Mouse (Mus musculus) limb, embryonic 15.5 days (tissue): ENCODE results near the gene Zfp423. TPM values are rescaled to one million over a fixed set of nuclear protein-coding genes. Genes with fewer than 3 reads are reported as not detected.

Experiments used
- ATAC-seq: fragments of 200-750 bp; cut with Nextera tagmentation; 2 replicates; pipeline ENCODE4 v1.8.0; 2017; ENCODE audit warnings: low read depth, moderate TSS enrichment; ENCODE audit not compliant: insufficient number of reproducible peaks, low FRiP score, low TSS enrichment
- H3K27ac ChIP-seq: fragments of 300-500 bp; sonication (generic); 2 replicates; pipeline ENCODE4 v1.5.1; 2015; ENCODE audit warnings: moderate library complexity, mild to moderate bottlenecking, inconsistent platforms
- H3K27me3 ChIP-seq: fragments of 300-500 bp; sonication (generic); 2 replicates; pipeline ENCODE4 v1.6.1; 2015; ENCODE audit warnings: inconsistent platforms
- H3K36me3 ChIP-seq: fragments of 300-500 bp; sonication (generic); 2 replicates; pipeline ENCODE4 v1.6.1; 2015; ENCODE audit warnings: inconsistent platforms
- H3K4me1 ChIP-seq: fragments of 300-500 bp; sonication (generic); 2 replicates; pipeline ENCODE4 v1.6.1; 2015; ENCODE audit warnings: inconsistent platforms
- H3K4me2 ChIP-seq: fragments of 300-500 bp; sonication (generic); 2 replicates; pipeline ENCODE4 v1.6.1; 2015; ENCODE audit warnings: mild to moderate bottlenecking, inconsistent platforms
- H3K4me3 ChIP-seq: fragments of 300-500 bp; sonication (generic); 2 replicates; pipeline ENCODE4 v1.5.1; 2015; ENCODE audit warnings: mild to moderate bottlenecking, inconsistent platforms
- H3K9ac ChIP-seq: fragments of 300-500 bp; sonication (generic); 2 replicates; pipeline ENCODE4 v1.6.1; 2015; ENCODE audit warnings: inconsistent platforms
- H3K9me3 ChIP-seq: fragments of 300-500 bp; sonication (generic); 2 replicates; pipeline ENCODE4 v1.6.1; 2016; ENCODE audit warnings: inconsistent platforms
- WGBS: fragments of 180-500 bp; shearing (Covaris S2); methylation state at CpG from one replicate; pipeline ENCODE4 v1.1.7; 2015; 5-methylcytosine and 5-hydroxymethylcytosine counted together
- polyA plus RNA-seq: library from polyadenylated mRNA; unstranded; fragments of >200 nt; fragmentation: Nextera tagmentation; extraction: Ambion mirVana; gene quantifications from 2 replicates; pipeline ENCODE4 v1.2.1, GENCODE M21; 2015

Zfp423 gene
- polyA plus RNA-seq, 1 experiment from 2014 or later = 14.5 TPM

GRCm38 (mm10) chr8:87702051-87702521 is 257.3 kb downstream of the Zfp423 start:
- Histone ChIP-seq H3K4me3 (no peak overlapping the region), H3K36me3 (no peaks in the 10 kb centered on the region), H3K27me3 (no peaks in the 10 kb centered on the region), H3K9me3 (no peaks in the 10 kb centered on the region), H3K4me2 (no peak overlapping the region), H3K27ac (no peak overlapping the region), H3K9ac (no peak overlapping the region), H3K4me1 (peaks cover 15% of the 10 kb centered on the region)
- WGBS = 64% methylated on average over 8 of the region's 8 CpGs
- ATAC-seq = no peak

- no peak for ATAC-seq
- Histone ChIP-seq H3K9ac (no peak overlapping the region), H3K36me3 (no peaks in the 10 kb centered on the region), H3K4me2 (no peak overlapping the region), H3K4me1 (peaks cover 15% of the 10 kb centered on the region), H3K27ac (no peak overlapping the region), H3K9me3 (no peaks in the 10 kb centered on the region), H3K27me3 (no peaks in the 10 kb centered on the region), H3K4me3 (no peak overlapping the region)
- 68% methylated on average over 4 of the region's 4 CpGs for WGBS
Observed at GRCm38 (mm10) chr8:87701583-87701982, 257.8 kb downstream of the Zfp423 start.

- no peak overlapping the region for H3K4me3 ChIP-seq
- H3K27me3 ChIP-seq = no peaks in the 10 kb centered on the region
- H3K9me3 ChIP-seq = no peaks in the 10 kb centered on the region
- H3K4me2 ChIP-seq = no peak overlapping the region
- peaks cover 4% of the 10 kb centered on the region; the same call in 1 of the 2 replicates for H3K36me3 ChIP-seq
- H3K9ac ChIP-seq = no peak overlapping the region
- ATAC-seq = no peak
- H3K27ac ChIP-seq = no peak overlapping the region
- WGBS = 48% methylated on average over 12 of the region's 12 CpGs
- H3K4me1 ChIP-seq = peaks cover 15% of the 10 kb centered on the region
Observed at GRCm38 (mm10) chr8:87700321-87700720, 259.1 kb downstream of the Zfp423 start.

- Histone ChIP-seq H3K4me1 (peaks cover 5% of the 10 kb centered on the region), H3K27me3 (no peaks in the 10 kb centered on the region), H3K36me3 (peaks cover 4% of the 10 kb centered on the region; the same call in 1 of the 2 replicates), H3K9me3 (no peaks in the 10 kb centered on the region), H3K4me2 (no peak overlapping the region), H3K27ac (no peak overlapping the region), H3K9ac (no peak overlapping the region), H3K4me3 (no peak overlapping the region)
- ATAC-seq = no peak
- WGBS = 55% methylated on average over 9 of the region's 9 CpGs
Observed at GRCm38 (mm10) chr8:87697127-87697526, 262.3 kb downstream of the Zfp423 start.

GRCm38 (mm10) chr8:87693741-87694140 is 265.7 kb downstream of the Zfp423 start:
- no peak for ATAC-seq
- Histone ChIP-seq H3K9ac (no peak overlapping the region), H3K9me3 (no peaks in the 10 kb centered on the region), H3K4me1 (peaks cover 23% of the 10 kb centered on the region), H3K27me3 (no peaks in the 10 kb centered on the region), H3K36me3 (peaks cover 4% of the 10 kb centered on the region; the same call in 1 of the 2 replicates), H3K27ac (no peak overlapping the region), H3K4me3 (no peak overlapping the region), H3K4me2 (no peak overlapping the region)
- 90% methylated on average over 4 of the region's 4 CpGs for WGBS

DNA sequence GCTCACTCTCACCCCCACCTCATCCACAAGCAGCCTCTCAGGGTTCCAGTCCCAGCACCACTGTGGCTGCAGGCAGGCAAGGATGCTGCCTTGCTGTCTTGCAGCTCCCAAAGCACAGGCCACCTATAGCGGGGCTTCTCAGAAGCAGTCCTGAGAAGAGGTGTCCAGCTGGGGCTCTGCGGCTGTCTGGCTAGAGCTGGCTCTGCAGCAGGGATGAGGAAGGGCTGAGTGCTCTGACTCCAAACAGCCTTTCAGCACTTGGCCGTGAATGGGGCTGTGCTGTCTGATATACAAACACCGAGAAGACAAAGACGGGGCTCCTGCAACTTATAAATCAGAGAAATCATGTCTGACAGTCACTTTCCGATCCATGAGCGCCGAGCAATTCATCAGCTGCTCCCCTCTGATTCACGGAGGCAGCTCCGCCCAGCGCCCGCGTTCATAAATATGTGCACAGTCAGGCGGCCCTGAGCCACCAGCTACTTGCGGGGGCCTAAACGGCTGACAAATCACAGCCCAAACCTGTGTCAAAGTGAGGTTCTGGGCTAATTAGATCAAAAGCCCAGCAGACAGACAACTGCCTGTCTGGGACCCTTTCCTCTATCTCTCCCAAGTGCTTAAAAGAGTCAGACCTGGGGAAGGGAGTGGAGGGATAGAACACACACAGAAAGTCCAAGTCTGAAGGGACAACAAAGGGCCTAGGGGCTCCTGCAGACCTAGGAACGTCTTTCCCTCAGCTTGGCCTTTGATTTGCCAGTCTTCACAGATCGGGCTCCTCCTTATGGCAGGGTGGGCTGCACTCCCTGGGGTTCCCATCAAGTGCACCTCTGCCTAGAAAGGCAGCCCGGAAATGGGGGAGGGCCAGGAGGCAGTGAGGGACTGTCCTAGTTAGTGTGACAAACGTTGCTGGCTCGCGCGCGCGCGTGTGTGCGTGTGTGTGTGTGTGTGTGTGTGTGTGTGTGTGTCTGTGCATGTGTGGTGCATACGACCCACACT is 269.0 kb downstream of the Zfp423 start:
- no peaks in the 10 kb centered on the region for H3K9me3 ChIP-seq
- 27% methylated on average over 28 of the region's 28 CpGs for WGBS
- H3K27me3 ChIP-seq = no peaks in the 10 kb centered on the region
- peaks cover 16% of the 10 kb centered on the region for H3K36me3 ChIP-seq
- no peak overlapping the region for H3K4me2 ChIP-seq
- H3K4me1 ChIP-seq = peaks cover 41% of the 10 kb centered on the region
- no peak for ATAC-seq
- H3K27ac ChIP-seq = no peak overlapping the region
- no peak overlapping the region for H3K4me3 ChIP-seq
- H3K9ac ChIP-seq = no peak overlapping the region

- no peak overlapping the region for H3K27ac ChIP-seq
- H3K4me1 ChIP-seq = peaks cover 41% of the 10 kb centered on the region
- no peaks in the 10 kb centered on the region for H3K27me3 ChIP-seq
- H3K9me3 ChIP-seq = no peaks in the 10 kb centered on the region
- H3K9ac ChIP-seq = no peak overlapping the region
- no peak overlapping the region for H3K4me3 ChIP-seq
- WGBS = 58% methylated on average over 6 of the region's 6 CpGs
- no peak for ATAC-seq
- peaks cover 27% of the 10 kb centered on the region for H3K36me3 ChIP-seq
- H3K4me2 ChIP-seq = no peak overlapping the region
Observed at GRCm38 (mm10) chr8:87689192-87689591, 270.2 kb downstream of the Zfp423 start.

GRCm38 (mm10) chr8:87688348-87688747 is 271.0 kb downstream of the Zfp423 start:
- no peak overlapping the region for H3K27ac ChIP-seq
- peaks cover 29% of the 10 kb centered on the region for H3K36me3 ChIP-seq
- peaks cover 41% of the 10 kb centered on the region for H3K4me1 ChIP-seq
- no peak for ATAC-seq
- H3K27me3 ChIP-seq = no peaks in the 10 kb centered on the region
- no peaks in the 10 kb centered on the region for H3K9me3 ChIP-seq
- 58% methylated on average over 4 of the region's 4 CpGs for whole genome bisulfite sequencing
- H3K4me3 ChIP-seq = no peak overlapping the region
- no peak overlapping the region for H3K9ac ChIP-seq
- no peak overlapping the region for H3K4me2 ChIP-seq

GRCm38 (mm10) chr8:87686986-87687698 is 272.3 kb downstream of the Zfp423 start:
- WGBS = 60% methylated on average over 10 of the region's 10 CpGs

DNA sequence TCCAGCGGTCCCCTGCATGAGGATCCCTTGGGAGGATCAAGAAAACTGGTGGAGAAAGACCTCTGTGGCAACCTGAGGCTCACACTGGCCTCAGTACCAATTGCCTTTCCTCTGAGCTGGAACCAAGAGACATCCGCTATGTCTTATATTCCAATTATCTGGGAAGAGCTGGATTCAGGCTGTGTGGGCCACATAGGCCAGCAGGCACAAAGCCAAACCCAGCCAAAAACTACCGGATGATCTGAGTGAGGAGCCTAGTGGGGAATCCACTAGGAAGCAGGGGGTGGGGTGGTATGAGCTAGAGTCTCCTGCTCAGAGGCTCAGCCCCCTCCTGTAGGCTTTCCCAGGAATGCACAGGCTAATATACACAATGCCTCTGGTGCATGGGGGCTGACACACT is 273.4 kb downstream of the Zfp423 start:
- Histone ChIP-seq H3K4me3 (no peak overlapping the region), H3K4me1 (peaks cover 38% of the 10 kb centered on the region), H3K36me3 (peaks cover 29% of the 10 kb centered on the region), H3K27ac (no peak overlapping the region), H3K9ac (no peak overlapping the region), H3K9me3 (no peaks in the 10 kb centered on the region), H3K4me2 (no peak overlapping the region), H3K27me3 (no peaks in the 10 kb centered on the region)
- WGBS = 73% methylated on average over 3 of the region's 3 CpGs
- no peak for ATAC-seq

More at GRCm38 (mm10) chr8:87686986-87687698, 272.3 kb downstream of the Zfp423 start:
- Histone ChIP-seq H3K27ac (no peak overlapping the region), H3K27me3 (no peaks in the 10 kb centered on the region), H3K36me3 (peaks cover 29% of the 10 kb centered on the region), H3K9ac (no peak overlapping the region), H3K4me2 (no peak overlapping the region), H3K4me1 (peaks cover 41% of the 10 kb centered on the region), H3K4me3 (no peak overlapping the region), H3K9me3 (no peaks in the 10 kb centered on the region)
- ATAC-seq = no peak; the same call in 1 of the 2 replicates

GRCm38 (mm10) chr8:87685392-87685791 is 274.0 kb downstream of the Zfp423 start:
- no peak overlapping the region for H3K4me3 ChIP-seq
- no peaks in the 10 kb centered on the region for H3K27me3 ChIP-seq
- H3K9ac ChIP-seq = no peak overlapping the region
- H3K4me1 ChIP-seq = peaks cover 35% of the 10 kb centered on the region
- WGBS = 81% methylated on average over 8 of the region's 8 CpGs
- no peak overlapping the region for H3K27ac ChIP-seq
- no peaks in the 10 kb centered on the region for H3K9me3 ChIP-seq
- no peak overlapping the region for H3K4me2 ChIP-seq
- peaks cover 29% of the 10 kb centered on the region for H3K36me3 ChIP-seq
- no peak for ATAC-seq

DNA sequence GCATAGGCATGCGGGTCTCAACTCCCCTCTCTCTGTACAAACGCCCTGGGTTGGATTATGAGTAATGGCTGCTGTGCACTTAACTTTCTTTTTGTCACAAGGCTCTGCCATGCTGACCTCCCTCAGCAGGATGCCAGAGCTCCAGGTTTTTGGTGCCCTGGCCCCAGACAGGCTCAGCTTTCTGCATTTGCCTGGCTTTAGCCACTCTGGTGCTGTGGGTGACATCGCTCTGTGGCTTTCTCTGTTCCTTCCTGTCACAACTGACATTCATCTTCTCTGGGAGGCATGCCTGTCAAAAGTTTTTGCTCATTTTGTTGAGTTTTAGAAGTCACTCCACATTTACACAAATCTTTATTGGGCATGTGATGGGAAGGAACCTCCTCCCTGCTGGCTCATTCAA is 277.3 kb downstream of the Zfp423 start:
- ATAC-seq = no peak
- Histone ChIP-seq H3K9ac (no peak overlapping the region), H3K4me3 (no peak overlapping the region), H3K9me3 (no peaks in the 10 kb centered on the region), H3K27ac (no peak overlapping the region), H3K4me1 (peaks cover 14% of the 10 kb centered on the region; the same call in 1 of the 2 replicates), H3K27me3 (no peaks in the 10 kb centered on the region), H3K4me2 (no peak overlapping the region), H3K36me3 (peaks cover 26% of the 10 kb centered on the region)
- WGBS = 77% methylated on average over 3 of the region's 3 CpGs
